Mouse (Mus musculus) forebrain, embryonic 15.5 days (tissue): ENCODE data around the gene Cdh18. TPM values are rescaled to one million over a fixed set of nuclear protein-coding genes. Genes with fewer than 3 reads are reported as not detected.
"Not testable (repeated sequence)": the region's sequence is repeated elsewhere in the genome, so short reads cannot be mapped to it uniquely, and the experiment has no call there.

Experiments used
- ATAC-seq: fragments of 200-750 bp; cut with Nextera tagmentation; replicated peaks from 2 replicates; pipeline ENCODE4 v1.8.0; 2017; ENCODE audit warnings: mild to moderate bottlenecking, moderate TSS enrichment, moderate library complexity
- H3K27ac ChIP-seq: fragments of 300-500 bp; sonication (generic); replicated peaks from 2 replicates; pipeline ENCODE4 v1.5.1; 2015; ENCODE audit warnings: mild to moderate bottlenecking, inconsistent platforms
- H3K27me3 ChIP-seq: fragments of 300-500 bp; sonication (generic); 2 replicates; pipeline ENCODE4 v1.6.1; 2015; ENCODE audit warnings: inconsistent platforms
- H3K36me3 ChIP-seq: fragments of 300-500 bp; sonication (generic); 2 replicates; pipeline ENCODE4 v1.6.1; 2015; ENCODE audit warnings: mild to moderate bottlenecking, inconsistent platforms
- H3K4me1 ChIP-seq: fragments of 300-500 bp; sonication (generic); 2 replicates; pipeline ENCODE4 v1.6.1; 2015; ENCODE audit warnings: inconsistent platforms
- H3K4me2 ChIP-seq: fragments of 300-500 bp; sonication (generic); replicated peaks from 2 replicates; pipeline ENCODE4 v1.6.1; 2015; ENCODE audit warnings: mild to moderate bottlenecking, inconsistent platforms
- H3K4me3 ChIP-seq: fragments of 300-500 bp; sonication (generic); 2 replicates; pipeline ENCODE4 v1.5.1; 2015; ENCODE audit warnings: mild to moderate bottlenecking, inconsistent platforms
- H3K9ac ChIP-seq: fragments of 300-500 bp; sonication (generic); replicated peaks from 2 replicates; pipeline ENCODE4 v1.6.1; 2015; ENCODE audit warnings: mild to moderate bottlenecking, inconsistent platforms
- H3K9me3 ChIP-seq: fragments of 300-500 bp; sonication (generic); 2 replicates; pipeline ENCODE4 v1.6.1; 2016; ENCODE audit warnings: inconsistent platforms
- WGBS: fragments of 180-500 bp; shearing (Covaris S2); methylation state at CpG from one replicate; pipeline ENCODE4 v1.1.7; 2015; ENCODE audit warnings: mixed read lengths; 5-methylcytosine and 5-hydroxymethylcytosine counted together
- polyA plus RNA-seq: library from polyadenylated mRNA; unstranded; fragments of >200 nt; fragmentation: Nextera tagmentation; extraction: Ambion mirVana; gene quantifications from 2 replicates; pipeline ENCODE4 v1.2.1, GENCODE M21; 2015

The Cdh18 gene
- polyA plus RNA-seq, 1 experiment from 2014 or later = 3.0 TPM

- WGBS = 37% methylated on average over 1 of the region's 1 CpGs
- Histone ChIP-seq H3K27me3 (no peaks in the 10 kb centered on the region), H3K4me3 (no peak overlapping the region), H3K9ac (no peak overlapping the region), H3K9me3 (no peaks in the 10 kb centered on the region), H3K36me3 (no peaks in the 10 kb centered on the region), H3K4me2 (no peak overlapping the region), H3K27ac (no peak overlapping the region), H3K4me1 (no peaks in the 10 kb centered on the region)
- no peak for ATAC-seq
Observed at GRCm38 (mm10) chr15:23305018-23305417, 756.2 kb downstream of the Cdh18 start.

- Histone ChIP-seq H3K27me3 (no peaks in the 10 kb centered on the region), H3K9me3 (no peaks in the 10 kb centered on the region), H3K27ac (no peak overlapping the region), H3K36me3 (no peaks in the 10 kb centered on the region), H3K4me3 (no peak overlapping the region), H3K4me2 (no peak overlapping the region), H3K9ac (no peak overlapping the region), H3K4me1 (no peaks in the 10 kb centered on the region)
- 87% methylated on average over 3 of the region's 3 CpGs for WGBS
- no peak for ATAC-seq
Observed at GRCm38 (mm10) chr15:23316766-23317165, 767.9 kb downstream of the Cdh18 start.

- H3K4me2 ChIP-seq = no peak overlapping the region
- H3K9me3 ChIP-seq = no peaks in the 10 kb centered on the region
- H3K4me3 ChIP-seq = no peak overlapping the region
- no peaks in the 10 kb centered on the region for H3K4me1 ChIP-seq
- no peak for ATAC-seq
- no peak overlapping the region for H3K9ac ChIP-seq
- no peaks in the 10 kb centered on the region for H3K27me3 ChIP-seq
- H3K36me3 ChIP-seq = no peaks in the 10 kb centered on the region
- no peak overlapping the region for H3K27ac ChIP-seq
Observed at GRCm38 (mm10) chr15:23317409-23317808, 768.6 kb downstream of the Cdh18 start.

GRCm38 (mm10) chr15:23340338-23340737, 791.5 kb downstream of the Cdh18 start:
- ATAC-seq, H3K4me2 ChIP-seq, H3K9ac ChIP-seq, H3K4me1 ChIP-seq, H3K27ac ChIP-seq, H3K9me3 ChIP-seq, H3K36me3 ChIP-seq, H3K27me3 ChIP-seq, H3K4me3 ChIP-seq: not testable (repeated sequence)
- WGBS = no CpG with 5 or more reads among the region's 4 CpGs

- WGBS = 80% methylated on average over 2 of the region's 2 CpGs
- Histone ChIP-seq H3K4me1 (no peaks in the 10 kb centered on the region), H3K9ac (no peak overlapping the region), H3K27me3 (no peaks in the 10 kb centered on the region), H3K4me3 (no peak overlapping the region), H3K9me3 (no peaks in the 10 kb centered on the region), H3K4me2 (no peak overlapping the region), H3K36me3 (no peaks in the 10 kb centered on the region), H3K27ac (no peak overlapping the region)
- no peak for ATAC-seq
Observed at GRCm38 (mm10) chr15:23351078-23351477, 802.3 kb downstream of the Cdh18 start.

GRCm38 (mm10) chr15:23366325-23366724, 817.5 kb downstream of the Cdh18 start:
- H3K27ac ChIP-seq = no peak overlapping the region
- no peaks in the 10 kb centered on the region for H3K4me1 ChIP-seq
- H3K4me3 ChIP-seq = no peak overlapping the region
- no peak overlapping the region for H3K9ac ChIP-seq
- no peaks in the 10 kb centered on the region for H3K27me3 ChIP-seq
- ATAC-seq = no peak
- 95% methylated on average over 3 of the region's 3 CpGs for WGBS
- no peaks in the 10 kb centered on the region for H3K36me3 ChIP-seq
- H3K9me3 ChIP-seq = no peaks in the 10 kb centered on the region
- no peak overlapping the region for H3K4me2 ChIP-seq

GRCm38 (mm10) chr15:23367712-23368111, 818.9 kb downstream of the Cdh18 start:
- H3K27ac ChIP-seq = no peak overlapping the region
- H3K4me2 ChIP-seq = no peak overlapping the region
- no peaks in the 10 kb centered on the region for H3K9me3 ChIP-seq
- H3K27me3 ChIP-seq = no peaks in the 10 kb centered on the region
- no peak for ATAC-seq
- H3K36me3 ChIP-seq = no peaks in the 10 kb centered on the region
- no peak overlapping the region for H3K9ac ChIP-seq
- WGBS = 66% methylated on average over 1 of the region's 1 CpGs
- no peaks in the 10 kb centered on the region for H3K4me1 ChIP-seq
- no peak overlapping the region for H3K4me3 ChIP-seq

GRCm38 (mm10) chr15:23378016-23378750, 829.4 kb downstream of the Cdh18 start:
- no peaks in the 10 kb centered on the region for H3K36me3 ChIP-seq
- no peak overlapping the region for H3K4me2 ChIP-seq
- no peaks in the 10 kb centered on the region for H3K4me1 ChIP-seq
- H3K9me3 ChIP-seq = no peaks in the 10 kb centered on the region
- no peaks in the 10 kb centered on the region for H3K27me3 ChIP-seq
- ATAC-seq = no peak
- H3K9ac ChIP-seq = no peak overlapping the region
- no peak overlapping the region for H3K4me3 ChIP-seq
- WGBS = 87% methylated on average over 2 of the region's 2 CpGs
- no peak overlapping the region for H3K27ac ChIP-seq

- Histone ChIP-seq H3K4me3 (no peak overlapping the region), H3K36me3 (no peaks in the 10 kb centered on the region), H3K9ac (no peak overlapping the region), H3K9me3 (no peaks in the 10 kb centered on the region), H3K27ac (no peak overlapping the region), H3K27me3 (no peaks in the 10 kb centered on the region), H3K4me2 (no peak overlapping the region), H3K4me1 (no peaks in the 10 kb centered on the region)
- WGBS = 77% methylated on average over 4 of the region's 4 CpGs
- ATAC-seq = no peak
Observed at GRCm38 (mm10) chr15:23385816-23386215, 837.0 kb downstream of the Cdh18 start.

GRCm38 (mm10) chr15:23396646-23397045, 847.8 kb downstream of the Cdh18 start:
- Histone ChIP-seq H3K27me3 (no peaks in the 10 kb centered on the region), H3K4me2 (no peak overlapping the region), H3K4me1 (no peaks in the 10 kb centered on the region), H3K9me3 (no peaks in the 10 kb centered on the region), H3K4me3 (no peak overlapping the region), H3K27ac (no peak overlapping the region), H3K9ac (no peak overlapping the region), H3K36me3 (no peaks in the 10 kb centered on the region)
- ATAC-seq = no peak

GRCm38 (mm10) chr15:23403792-23404191, 855.0 kb downstream of the Cdh18 start:
- Histone ChIP-seq H3K4me2 (no peak overlapping the region), H3K4me1 (0 out of 2 replicates have a peak, but pooled peaks cover 3% of the 10 kb centered on the region), H3K27ac (no peak overlapping the region), H3K4me3 (no peak overlapping the region), H3K27me3 (no peaks in the 10 kb centered on the region), H3K9ac (no peak overlapping the region), H3K36me3 (no peaks in the 10 kb centered on the region), H3K9me3 (no peaks in the 10 kb centered on the region)
- 65% methylated on average over 2 of the region's 2 CpGs for WGBS
- no peak; the same call in 1 of the 2 replicates for ATAC-seq

GRCm38 (mm10) chr15:23408256-23408655, 859.4 kb downstream of the Cdh18 start:
- H3K27ac ChIP-seq = no peak overlapping the region
- no peak for ATAC-seq
- WGBS = 93% methylated on average over 1 of the region's 1 CpGs
- H3K4me1 ChIP-seq = 0 out of 2 replicates have a peak, but pooled peaks cover 3% of the 10 kb centered on the region
- H3K27me3 ChIP-seq = no peaks in the 10 kb centered on the region
- no peak overlapping the region for H3K4me2 ChIP-seq
- no peaks in the 10 kb centered on the region for H3K9me3 ChIP-seq
- H3K36me3 ChIP-seq = no peaks in the 10 kb centered on the region
- no peak overlapping the region for H3K9ac ChIP-seq
- no peak overlapping the region for H3K4me3 ChIP-seq

GRCm38 (mm10) chr15:23416450-23417080, 867.7 kb downstream of the Cdh18 start:
- Histone ChIP-seq H3K4me3 (no peak overlapping the region), H3K9me3 (no peaks in the 10 kb centered on the region), H3K4me2 (no peak overlapping the region), H3K36me3 (no peaks in the 10 kb centered on the region), H3K27ac (no peak overlapping the region), H3K27me3 (no peaks in the 10 kb centered on the region), H3K9ac (no peak overlapping the region), H3K4me1 (no peaks in the 10 kb centered on the region)
- 84% methylated on average over 5 of the region's 5 CpGs for WGBS
- ATAC-seq = no peak
